Mouse (Mus musculus) kidney, postnatal 10 days (tissue): ENCODE results near the gene Acads.
A peak's percentile ranks its signal among the peaks of the same experiment; 100 is the strongest.
"Not testable (repeated sequence)": the region's sequence is repeated elsewhere in the genome, so short reads cannot be mapped to it uniquely, and the experiment has no call there.

Experiments used
- DNase-seq: peaks from one replicate; pipeline ENCODE4 v3.0.0; 2021; ENCODE audit warnings: mixed read lengths

Gene Acads

DNA sequence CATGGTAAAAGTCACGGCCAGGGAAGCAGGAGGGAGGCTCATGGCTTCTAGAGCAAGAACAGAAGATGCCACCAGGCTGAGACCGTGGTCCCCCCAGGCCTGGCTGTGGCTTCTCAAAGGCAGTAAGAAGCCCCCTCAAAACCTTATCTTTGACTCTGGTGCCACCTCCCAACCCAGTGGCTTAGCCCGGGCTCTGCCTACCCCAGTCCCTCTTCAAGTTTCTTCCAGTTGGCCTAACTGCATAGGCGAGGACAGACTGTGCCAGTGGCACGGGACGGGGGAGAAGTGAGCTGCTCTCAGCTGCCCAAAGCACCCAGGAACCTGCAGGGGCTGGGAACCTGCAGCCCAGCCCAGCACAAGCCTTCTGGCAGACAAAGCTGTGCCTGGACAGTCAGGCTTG, 5.5 kb upstream of the Acads start:
- DNase-seq: no peak

DNA sequence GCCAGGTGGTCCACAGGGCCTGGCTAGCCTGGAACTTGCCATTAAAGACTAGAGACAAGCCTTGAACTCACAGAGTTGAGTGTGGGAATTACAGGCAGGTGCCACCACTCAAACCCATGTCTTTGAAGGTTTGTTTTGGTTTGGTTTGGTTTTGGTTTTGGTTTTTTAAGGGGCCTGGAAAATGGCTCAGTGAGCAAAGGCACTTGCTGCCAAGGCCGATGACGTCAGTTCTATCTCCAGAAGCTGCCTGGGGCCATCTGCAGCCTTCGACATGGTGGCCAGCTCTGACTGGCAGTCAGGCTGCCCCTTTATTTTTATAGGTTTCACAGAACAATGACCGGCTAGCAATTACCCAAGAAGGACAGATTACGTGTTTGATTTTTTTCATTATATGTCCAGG, 1.8 kb upstream of the Acads start:
- DNase-seq: no peak

DNA sequence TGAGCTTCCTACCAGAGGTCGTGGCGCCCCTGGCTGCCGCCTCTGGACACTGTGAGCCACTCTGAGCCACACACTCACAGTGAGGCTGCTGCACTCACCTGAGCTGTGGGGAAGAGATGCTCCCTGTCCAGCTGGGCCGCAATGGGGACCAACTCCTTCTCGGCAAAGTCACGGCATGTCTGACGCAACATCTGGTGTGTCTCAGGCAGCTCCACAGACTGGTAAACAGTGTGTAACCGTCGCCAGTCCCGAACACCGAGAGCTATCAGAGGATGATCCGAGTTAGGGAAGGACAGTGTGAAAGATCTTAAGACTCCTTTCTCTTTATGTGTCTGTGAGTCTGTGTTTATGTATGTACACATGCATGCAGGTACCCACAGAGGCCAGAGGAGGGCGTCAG, 1.7 kb downstream of the Acads start:
- no peak for DNase-seq

DNA sequence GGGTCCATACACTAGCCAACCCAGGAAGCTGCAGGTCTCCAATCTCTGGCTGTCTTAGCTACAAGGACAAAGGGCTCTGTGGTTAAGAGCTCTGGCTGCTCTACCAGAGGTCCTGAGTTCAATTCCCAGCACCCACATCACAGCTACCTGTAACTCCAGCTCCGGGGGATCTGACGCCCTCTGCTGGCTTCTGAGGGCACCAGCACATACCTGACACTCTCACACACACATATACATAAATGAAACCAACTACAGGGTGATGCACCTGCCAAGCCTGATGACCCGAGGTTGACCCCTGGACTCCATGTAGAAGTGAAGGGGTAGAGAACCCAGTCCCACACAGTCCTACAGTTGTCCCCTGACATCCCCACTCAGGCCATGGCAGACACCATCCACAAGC, 2.7 kb downstream of the Acads start:
- no peak for DNase-seq

DNA sequence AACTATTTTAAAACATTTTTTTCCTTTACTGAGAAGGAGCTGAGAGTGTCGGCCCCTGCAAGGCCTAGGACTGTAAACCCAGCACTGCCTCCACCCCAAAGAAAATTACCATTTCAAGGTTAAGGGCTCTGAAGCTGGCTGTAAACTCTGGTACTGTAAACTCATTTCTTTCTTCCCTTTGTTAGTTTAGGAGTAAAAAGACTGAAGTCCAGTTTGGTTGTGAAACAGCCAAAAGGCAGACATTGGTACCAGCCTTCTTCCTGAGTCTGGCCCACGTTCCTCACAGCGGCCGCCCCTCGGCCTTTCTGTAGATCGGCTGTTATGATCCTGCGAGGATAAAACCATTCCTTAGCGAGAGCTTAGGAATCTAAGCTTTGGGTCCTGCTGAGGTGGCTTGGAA, 4.6 kb downstream of the Acads start:
- DNase-seq: no peak

DNA sequence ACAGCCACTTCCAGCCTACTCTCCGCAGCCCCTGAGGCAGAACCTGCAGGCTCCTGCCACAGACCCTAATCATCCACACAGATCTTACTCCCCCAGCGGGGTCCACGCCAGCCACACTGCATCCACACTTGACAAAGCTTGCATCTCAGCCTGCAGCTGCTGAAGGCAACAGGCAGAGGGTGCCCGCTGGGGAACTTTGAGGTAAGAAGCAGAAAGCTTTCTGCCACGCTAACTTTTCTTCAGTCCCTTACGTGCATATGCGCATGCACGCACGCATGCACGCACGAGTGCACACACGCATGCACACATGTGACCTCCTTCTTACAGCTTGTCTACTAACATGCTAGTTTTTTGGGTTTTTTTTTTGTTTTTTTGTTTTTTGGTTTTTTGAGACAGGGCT, 5.9 kb downstream of the Acads start:
- peak; percentile 7 for DNase-seq

DNA sequence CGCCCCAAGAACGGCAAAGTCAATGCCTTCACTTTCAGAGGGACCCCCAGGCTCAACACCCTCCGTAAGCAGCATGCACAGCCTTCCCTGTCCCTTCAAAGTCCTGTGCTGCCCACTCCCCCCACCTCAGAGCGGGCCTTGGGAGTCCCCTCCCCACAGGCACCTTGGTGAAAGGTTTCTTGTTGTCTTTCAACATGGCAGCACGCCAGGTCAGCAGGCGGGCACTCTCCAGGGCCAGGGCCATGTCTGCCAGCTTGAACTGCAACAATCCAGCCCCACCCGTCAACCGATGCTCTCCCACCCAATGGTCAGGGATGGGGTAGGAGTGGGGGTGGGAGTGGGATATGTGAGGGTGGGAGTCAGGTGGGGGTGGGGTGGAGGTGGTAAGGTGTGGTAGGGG, 8.0 kb downstream of the Acads start:
- peak; percentile 2 for DNase-seq

DNA sequence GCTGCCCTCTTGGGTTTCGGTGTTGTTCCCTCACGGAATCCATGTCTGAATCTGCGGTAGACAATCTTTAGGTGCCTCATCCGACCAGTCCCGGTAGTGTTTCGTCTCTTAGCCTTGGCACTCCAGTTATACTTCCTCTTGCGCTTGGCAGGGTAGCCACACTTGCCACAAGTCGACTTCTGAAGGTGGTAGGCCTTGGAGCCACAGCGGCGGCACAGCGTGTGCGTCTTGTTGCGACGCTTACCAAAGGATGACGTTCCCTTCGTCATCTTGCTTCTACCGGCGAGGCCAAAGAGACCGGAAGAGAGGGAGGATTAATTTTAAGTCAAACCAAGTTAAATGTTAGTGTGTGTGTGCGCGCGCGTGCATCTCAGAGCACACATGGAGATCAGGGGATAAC, 15.9 kb downstream of the Acads start:
- DNase-seq: not testable (repeated sequence)

DNA sequence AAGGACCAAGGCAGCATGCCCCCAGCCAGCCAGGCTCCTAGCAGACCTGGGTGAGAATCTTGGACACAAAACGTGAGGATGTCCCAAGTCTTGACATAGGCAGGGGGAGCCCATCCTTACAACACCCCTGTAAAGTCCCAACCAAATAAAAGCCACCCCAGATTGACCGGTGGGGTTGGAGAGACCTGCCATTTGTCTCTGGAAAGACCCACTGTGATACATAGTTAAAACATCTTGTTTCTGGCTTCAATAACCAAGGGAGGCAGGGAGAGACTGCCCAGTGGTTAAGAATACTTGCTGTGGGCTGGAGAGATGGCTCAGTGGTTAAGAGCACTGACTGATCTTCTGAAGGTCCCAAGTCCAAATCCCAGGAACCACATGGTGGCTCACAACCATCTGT, 16.9 kb downstream of the Acads start:
- DNase-seq: no peak

DNA sequence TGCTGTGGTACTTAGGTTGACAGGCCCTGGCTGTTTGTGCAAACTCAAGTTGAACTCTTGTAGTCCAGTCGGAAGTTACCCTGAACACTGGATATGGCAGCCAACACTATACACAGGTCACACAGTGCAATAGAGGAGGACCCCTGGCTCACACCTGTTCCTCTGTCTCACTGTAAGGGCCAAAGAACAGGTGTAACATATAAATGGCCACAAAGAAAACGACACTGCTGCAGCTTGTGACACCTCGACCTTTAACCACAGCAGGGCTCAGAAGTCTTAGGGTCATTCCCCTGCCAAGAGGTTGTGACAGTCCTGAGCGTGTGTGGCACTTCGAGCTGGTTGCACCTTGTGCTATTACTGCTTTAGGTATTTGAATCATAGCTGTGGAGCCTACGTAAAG, 18.7 kb downstream of the Acads start:
- DNase-seq: no peak

DNA sequence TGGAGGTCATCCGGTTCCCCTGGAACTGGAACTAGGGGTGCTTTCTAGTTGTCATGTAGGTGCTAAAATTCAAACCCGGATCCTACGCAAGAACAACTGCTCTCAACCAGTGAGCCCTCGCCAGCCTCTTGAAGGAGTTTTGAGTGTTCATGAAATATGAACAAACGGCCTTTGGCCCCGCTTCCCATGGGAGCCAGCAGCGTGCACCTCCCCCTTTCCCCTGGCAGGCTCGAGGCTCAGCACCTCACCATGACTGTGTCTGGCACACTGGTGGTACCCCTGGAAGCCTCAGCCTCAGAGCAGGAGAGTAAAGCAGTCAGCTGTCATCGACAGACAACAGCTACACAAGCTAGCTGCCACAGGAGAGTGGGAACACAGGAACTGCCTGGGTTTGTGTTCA, 19.2 kb downstream of the Acads start:
- no peak for DNase-seq

DNA sequence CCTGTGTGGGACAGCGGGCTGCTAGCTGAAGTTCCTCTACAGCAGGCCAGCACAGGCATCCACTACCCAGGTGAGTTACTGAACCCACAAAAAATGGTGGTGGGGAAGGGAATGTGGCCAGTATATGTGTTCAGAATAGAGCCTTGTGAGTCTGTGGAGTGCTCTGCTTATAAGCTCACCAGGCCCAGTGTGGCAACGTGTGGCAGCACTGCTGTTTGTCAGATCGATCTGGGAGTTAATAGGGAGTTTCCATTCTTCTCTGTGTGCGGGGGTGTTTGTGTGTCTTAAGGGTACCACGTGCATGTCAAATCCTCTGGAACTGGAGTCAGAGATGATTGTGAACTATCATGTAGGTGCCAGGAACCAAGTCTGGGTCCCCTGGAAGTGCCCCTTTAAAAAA, 19.6 kb downstream of the Acads start:
- no peak for DNase-seq

DNA sequence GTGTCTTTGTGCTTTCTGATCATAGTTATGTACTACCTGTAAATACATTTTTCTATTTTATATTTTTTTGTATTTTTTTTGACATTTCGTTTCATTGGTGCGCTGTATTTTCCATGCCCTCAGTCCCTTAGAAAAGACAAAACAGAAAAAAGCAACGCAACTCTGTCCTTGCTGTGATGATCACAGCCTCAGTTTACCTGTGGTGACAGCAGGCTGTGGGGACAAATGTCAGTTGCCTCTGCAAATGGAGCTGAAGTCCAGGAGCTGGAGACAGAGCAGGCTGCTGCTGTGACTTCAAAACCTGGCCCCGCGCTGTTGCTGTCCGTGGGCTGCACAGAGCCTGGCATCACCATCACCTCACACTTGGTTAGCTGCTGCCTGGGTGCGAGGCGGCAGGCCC, 21.0 kb downstream of the Acads start, which contains the start of gene Gm10401:
Gm10401 (minus strand) TSS at position 101 of the 400 bp plus-strand sequence.
- no peak for DNase-seq

DNA sequence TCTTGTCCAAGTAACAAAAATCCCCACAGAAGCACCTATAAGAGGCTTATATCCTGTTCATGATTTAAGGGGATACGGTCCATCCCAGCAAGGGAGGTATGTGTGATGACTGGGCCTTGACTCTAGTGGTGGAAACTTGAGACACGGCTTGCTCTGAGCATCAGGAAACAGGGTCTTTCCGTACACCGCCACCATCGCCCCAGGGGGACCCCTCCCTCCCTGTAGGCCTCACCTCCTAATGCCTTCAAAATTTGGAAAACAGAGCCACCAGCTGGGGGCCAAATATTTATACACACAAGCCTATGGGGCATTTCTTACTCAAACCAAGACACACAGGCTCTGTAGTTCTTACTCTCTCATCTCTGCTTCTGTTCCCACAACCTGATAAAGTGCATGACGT, 27.4 kb downstream of the Acads start:
- no peak for DNase-seq

DNA sequence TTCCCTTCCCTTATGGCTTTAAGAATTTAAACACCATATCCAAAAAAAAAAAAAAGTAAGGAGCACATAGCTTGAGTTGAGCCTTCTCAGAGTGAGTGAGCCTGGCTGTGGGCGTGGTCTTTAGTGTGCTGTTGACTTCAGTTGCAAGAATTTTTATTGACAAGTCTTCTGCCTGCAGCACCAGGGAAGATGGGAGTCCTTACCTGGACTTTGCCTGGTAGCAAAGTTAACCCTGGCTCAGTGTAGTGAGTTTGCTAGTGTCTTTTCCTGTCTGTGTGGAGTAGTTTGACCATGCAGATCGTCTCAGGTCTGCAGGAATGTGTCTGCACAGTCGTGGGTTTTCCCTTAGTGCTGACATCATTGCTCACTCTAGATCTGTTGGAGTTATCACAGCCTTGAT, 28.1 kb downstream of the Acads start:
- DNase-seq: no peak

DNA sequence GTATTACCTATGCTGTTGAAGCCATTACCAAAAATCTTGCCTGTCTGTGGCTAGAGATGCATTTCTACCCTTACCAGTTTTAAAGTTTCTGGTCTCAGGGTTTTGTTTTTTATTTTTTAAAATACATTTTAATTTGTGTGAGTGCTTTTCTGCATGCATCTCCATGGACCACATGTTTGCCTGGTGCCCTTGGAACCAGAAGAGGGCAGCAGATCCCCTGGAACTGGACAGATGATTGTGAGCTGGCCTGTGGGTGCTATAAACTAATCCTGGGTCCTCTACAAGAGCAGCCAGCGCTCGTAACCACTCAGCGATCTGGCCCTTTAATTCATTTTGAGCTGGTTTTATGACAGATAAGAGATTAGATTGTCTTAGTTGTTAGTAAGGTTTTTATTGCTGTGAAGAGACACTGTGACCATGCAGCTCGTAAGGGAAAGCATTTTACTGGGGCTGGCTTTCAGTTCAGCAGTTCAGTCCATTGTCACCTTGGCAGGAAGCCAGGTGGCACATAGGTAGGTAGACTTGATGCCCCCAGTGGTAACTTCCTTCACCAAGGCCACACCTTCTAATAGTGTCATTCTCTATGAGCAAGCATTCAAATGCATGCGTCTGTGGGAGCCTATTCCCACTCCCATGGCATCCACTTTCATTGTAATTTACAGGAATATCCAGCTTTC, 29.4 kb downstream of the Acads start:
- DNase-seq: no peak

DNA sequence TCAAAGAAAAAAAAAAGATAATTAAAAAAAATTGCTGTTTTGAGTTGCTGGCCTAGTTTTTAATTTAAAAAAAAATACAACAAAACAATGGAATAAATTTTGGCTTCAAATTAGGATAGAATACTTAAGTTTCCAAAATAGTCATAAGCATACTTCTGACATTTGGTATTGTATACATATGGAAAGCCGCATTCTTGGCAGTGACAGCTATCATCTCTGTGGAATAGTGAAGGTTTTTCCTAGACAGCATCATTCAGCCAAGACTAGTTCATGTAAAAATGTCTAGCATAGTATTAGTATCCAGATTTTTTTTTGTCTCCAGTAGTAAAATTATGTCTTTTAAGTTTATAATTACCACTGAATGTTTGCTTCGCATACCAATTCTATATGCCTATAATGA, 33.5 kb downstream of the Acads start:
- no peak for DNase-seq

DNA sequence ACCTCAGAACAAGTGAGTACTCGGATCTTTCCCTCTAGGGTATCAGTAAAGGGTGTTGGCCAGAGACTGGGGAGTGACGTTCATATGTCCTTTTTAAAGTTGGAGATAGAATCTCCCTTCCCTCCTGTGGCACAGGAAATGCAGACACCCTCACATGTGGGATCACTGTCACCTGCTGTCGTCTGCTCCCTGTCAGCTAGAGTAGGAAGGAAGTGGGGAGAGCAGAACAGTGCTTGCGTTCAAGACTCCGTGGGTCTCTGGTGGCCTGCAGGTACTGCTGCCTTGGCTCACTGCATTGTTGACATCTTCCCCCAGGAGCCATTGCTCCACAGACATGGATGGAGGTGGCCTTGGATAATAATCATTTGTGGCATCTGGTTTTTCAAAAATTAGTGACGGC, 35.7 kb downstream of the Acads start:
- DNase-seq: no peak

DNA sequence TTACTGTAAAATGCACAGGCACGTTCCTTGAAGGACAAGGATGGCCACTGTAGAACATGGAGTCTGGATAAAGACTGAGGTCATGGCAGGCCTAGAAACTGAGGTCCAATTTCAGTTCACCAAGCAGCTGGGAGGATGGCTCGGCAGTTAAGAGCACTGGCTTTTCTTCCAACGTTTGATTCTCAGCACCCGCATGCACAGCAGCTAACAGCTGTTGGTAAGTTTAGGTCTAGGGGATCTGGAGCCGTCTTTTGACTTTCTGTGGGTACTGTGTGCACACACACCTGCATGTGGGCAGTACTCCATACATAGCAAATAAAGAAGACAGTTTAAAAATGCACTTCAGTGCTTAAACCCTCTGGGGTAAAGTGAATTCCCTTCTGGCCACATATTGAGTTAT, 37.5 kb downstream of the Acads start:
- DNase-seq: no peak

DNA sequence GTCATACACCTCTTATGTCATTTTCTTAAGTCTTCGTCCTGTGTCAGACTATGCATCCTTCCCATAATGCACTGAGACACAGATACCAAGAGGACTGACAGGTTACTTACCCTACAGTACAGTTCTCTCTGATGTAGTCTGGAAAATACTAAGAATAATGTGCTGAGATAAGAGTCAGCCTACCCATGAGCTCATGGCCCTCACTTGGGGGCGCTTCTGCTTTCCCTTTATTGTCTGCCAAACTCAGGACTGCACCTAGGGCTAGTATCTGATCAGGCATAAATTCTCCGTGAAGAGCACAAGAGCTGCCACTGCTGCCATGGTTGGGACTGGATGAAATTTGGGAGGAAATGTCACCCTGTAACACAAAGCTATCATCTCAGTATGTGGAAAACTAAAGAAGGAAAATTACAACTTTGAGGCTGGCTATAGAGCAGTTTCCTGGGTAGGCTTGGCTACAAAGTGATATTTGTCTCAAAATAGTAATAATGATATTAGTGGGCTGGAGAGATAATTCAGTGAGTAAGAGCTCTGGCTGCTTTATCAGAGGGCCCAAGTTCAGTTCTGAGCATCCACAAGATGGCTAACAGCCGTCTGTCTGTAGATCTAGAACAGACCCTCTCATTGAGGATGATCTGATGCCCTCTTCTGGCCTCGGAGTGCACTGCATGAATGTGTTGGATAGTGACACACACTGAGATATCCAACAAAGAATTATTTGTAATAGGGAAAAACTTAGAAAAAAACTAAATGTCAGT, 42.8 kb downstream of the Acads start:
- DNase-seq: peak; percentile 86

DNA sequence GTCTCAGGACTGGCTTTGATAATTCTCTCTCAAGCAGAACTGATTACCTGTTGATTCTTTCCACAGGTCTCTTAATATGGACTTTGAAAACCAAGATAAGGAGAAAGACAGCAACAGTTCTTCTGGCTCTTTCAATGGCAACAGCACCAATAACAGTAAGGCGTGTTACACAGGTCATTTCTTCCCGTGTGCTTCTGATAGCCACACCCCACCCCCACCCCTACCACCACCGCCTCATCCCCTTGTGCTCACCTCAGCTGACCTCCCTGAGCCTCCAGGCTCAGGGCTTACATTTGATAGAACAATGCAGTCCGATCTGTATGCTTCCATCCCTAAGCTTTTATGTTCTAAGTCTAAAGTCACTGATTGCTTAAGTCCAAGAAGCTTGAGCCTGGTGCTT, 44.4 kb downstream of the Acads start:
- DNase-seq: no peak

DNA sequence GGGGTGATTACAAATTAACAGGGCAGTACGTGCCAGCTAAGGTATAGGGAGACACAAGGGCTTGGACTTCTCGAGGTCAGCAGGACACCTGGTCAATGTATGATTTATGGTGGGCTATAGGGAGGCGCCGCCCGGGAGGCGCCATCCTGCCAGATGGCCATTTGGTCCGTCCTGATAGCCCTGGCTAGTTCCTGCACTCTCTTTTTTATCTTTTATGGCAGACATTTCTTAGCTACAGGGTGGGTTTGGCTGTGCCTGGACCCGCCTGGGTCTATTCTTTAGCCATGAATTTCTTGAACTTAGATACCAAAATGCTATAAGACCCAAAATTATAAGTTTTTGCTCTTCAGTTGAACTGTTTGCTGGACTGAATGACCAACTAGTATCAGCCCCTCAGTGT, 45.8 kb downstream of the Acads start:
- DNase-seq: not testable (repeated sequence)

DNA sequence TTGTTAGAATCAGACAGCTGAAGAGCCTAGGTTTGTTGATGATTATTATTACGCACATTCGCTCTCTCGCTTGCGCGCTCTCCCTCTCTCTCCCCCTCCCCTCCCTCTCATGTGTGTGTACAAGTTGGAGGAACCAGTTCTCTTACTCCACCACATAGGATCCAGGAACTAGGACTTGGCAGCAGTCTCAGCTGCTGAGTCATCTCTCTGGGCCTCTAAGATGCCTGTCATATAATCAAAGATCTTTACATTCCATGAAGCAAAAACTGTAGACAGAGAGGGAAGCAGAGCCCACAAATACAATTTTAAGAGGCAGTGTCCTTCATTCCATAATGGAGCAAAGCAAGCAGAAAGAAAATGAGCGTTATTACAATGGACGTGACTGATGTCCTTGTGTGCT, 47.0 kb downstream of the Acads start:
- peak; percentile 34 for DNase-seq

DNA sequence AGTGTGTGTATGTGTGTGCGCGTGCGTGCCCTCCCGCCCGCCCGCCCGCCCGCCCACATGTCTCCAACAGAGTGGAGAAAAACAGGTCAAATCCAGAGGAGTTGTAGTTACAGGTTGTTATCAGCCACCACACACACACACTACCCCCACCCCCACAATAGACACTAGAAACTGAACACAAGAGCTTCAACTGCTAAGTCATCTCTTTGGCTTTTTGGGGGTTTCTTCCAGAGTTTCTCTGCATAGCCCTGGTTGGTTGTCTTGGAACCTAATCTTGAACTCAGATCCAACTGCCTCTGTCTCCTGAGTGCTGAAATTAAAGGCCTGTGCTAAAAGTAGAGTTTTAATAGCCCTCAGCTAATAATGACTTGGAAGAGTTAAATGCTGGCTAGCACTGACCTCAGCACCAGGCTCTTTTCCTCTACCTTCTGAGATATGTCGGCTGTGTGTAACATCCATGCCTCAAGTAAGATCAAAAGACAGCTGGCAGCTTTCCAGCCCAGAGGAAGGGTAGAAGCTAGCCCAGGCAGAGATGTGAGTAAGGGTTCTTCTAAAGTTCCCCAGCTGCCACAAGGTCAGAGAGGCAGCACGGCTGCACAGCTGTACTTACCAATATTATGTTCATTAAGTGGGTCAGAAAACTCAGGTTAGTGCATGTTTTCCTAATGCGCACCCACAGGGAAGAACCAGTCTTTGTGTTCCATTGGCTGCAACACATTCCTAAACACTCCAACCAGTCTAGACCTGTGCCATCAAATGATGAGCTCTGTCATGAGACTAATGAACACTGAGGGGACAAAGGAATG, 47.8 kb downstream of the Acads start:
- DNase-seq: peak; percentile 63
